Mouse (Mus musculus) heart, embryonic 10.5 days (tissue): ENCODE measurements around the gene Trem3. TPM values are rescaled to one million over a fixed set of nuclear protein-coding genes. Genes with fewer than 3 reads are reported as not detected.

Experiments
- DNase-seq: peaks from one replicate; pipeline ENCODE4 v3.0.0-alpha.2; 2017; ENCODE audit warnings: low spot score
- H3K27ac ChIP-seq: fragments of 300-500 bp; sonication (generic); 2 replicates; pipeline ENCODE4 v1.5.1; 2016; ENCODE audit warnings: mild to moderate bottlenecking
- H3K27me3 ChIP-seq: fragments of 300-500 bp; sonication (generic); 2 replicates; pipeline ENCODE4 v1.6.1; 2016; ENCODE audit warnings: mild to moderate bottlenecking; ENCODE audit not compliant: poor library complexity, insufficient read depth, severe bottlenecking
- H3K36me3 ChIP-seq: fragments of 300-500 bp; sonication (generic); 2 replicates; pipeline ENCODE4 v1.6.1; 2016; ENCODE audit warnings: mild to moderate bottlenecking, moderate library complexity
- H3K4me1 ChIP-seq: fragments of 300-500 bp; sonication (generic); 2 replicates; pipeline ENCODE4 v1.6.1; 2016; ENCODE audit warnings: mild to moderate bottlenecking
- H3K4me3 ChIP-seq: fragments of 300-500 bp; sonication (generic); 2 replicates; pipeline ENCODE4 v1.5.1; 2016; ENCODE audit warnings: mild to moderate bottlenecking, moderate library complexity
- H3K9me3 ChIP-seq: fragments of 300-500 bp; sonication (generic); 2 replicates; pipeline ENCODE4 v1.6.1; 2016; ENCODE audit warnings: mild to moderate bottlenecking, moderate library complexity
- WGBS: fragments of 180-500 bp; shearing (Covaris S2); methylation state at CpG from one replicate; pipeline ENCODE4 v1.1.7; 2016; 5-methylcytosine and 5-hydroxymethylcytosine counted together
- polyA plus RNA-seq: library from polyadenylated mRNA; unstranded; fragments of >200 nt; fragmentation: Nextera tagmentation; extraction: Ambion mirVana; gene quantifications from 2 replicates; pipeline ENCODE4 v1.2.1, GENCODE M21; 2016

The Trem3 gene
- polyA plus RNA-seq, 1 experiment from 2014 or later, result not detected

GRCm38 (mm10) chr17:48275736-48276135, 28.2 kb downstream of the Trem3 start:
- Histone ChIP-seq H3K36me3 (no peaks in the 10 kb centered on the region), H3K9me3 (no peaks in the 10 kb centered on the region), H3K27me3 (no peaks in the 10 kb centered on the region), H3K4me3 (no peak overlapping the region), H3K27ac (no peak overlapping the region), H3K4me1 (peaks cover under 1% of the 10 kb centered on the region; the same call in 1 of the 2 replicates)
- WGBS, result 44% methylated on average over 7 of the region's 7 CpGs
- DNase-seq, result no peak

- no peak overlapping the region for H3K4me3 ChIP-seq
- no peaks in the 10 kb centered on the region for H3K27me3 ChIP-seq
- H3K4me1 ChIP-seq, result peaks cover 10% of the 10 kb centered on the region
- H3K9me3 ChIP-seq, result no peaks in the 10 kb centered on the region
- no peak for DNase-seq
- no peaks in the 10 kb centered on the region for H3K36me3 ChIP-seq
- H3K27ac ChIP-seq, result no peak overlapping the region
These were observed 30.8 kb downstream of the Trem3 start for GRCm38 (mm10) chr17:48278381-48278780.

- H3K27ac ChIP-seq, result no peak overlapping the region
- H3K9me3 ChIP-seq, result no peaks in the 10 kb centered on the region
- DNase-seq, result no peak
- H3K4me3 ChIP-seq, result no peak overlapping the region
- no peaks in the 10 kb centered on the region for H3K27me3 ChIP-seq
- no peaks in the 10 kb centered on the region for H3K36me3 ChIP-seq
- peaks cover 10% of the 10 kb centered on the region for H3K4me1 ChIP-seq
- WGBS, result 66% methylated on average over 4 of the region's 4 CpGs
These were observed 31.4 kb downstream of the Trem3 start for GRCm38 (mm10) chr17:48279002-48279401.

- Histone ChIP-seq H3K4me3 (peak overlapping the region; percentile 52), H3K27me3 (no peaks in the 10 kb centered on the region), H3K36me3 (no peaks in the 10 kb centered on the region), H3K27ac (peak overlapping the region; percentile 87), H3K4me1 (peaks cover 10% of the 10 kb centered on the region), H3K9me3 (no peaks in the 10 kb centered on the region)
- WGBS, result 37% methylated on average over 18 of the region's 18 CpGs
- DNase-seq, result no peak
These were observed 33.6 kb downstream of the Trem3 start for GRCm38 (mm10) chr17:48280943-48281738.

GRCm38 (mm10) chr17:48281739-48282085, 34.1 kb downstream of the Trem3 start:
- Histone ChIP-seq H3K36me3 (no peaks in the 10 kb centered on the region), H3K27ac (peak overlapping the region; percentile 87), H3K4me1 (peaks cover 10% of the 10 kb centered on the region), H3K4me3 (peak overlapping the region; percentile 52), H3K27me3 (no peaks in the 10 kb centered on the region), H3K9me3 (no peaks in the 10 kb centered on the region)
- DNase-seq, result no peak
- 2% methylated on average over 3 of the region's 3 CpGs for WGBS

- no peak for DNase-seq
- Histone ChIP-seq H3K4me3 (no peak overlapping the region), H3K4me1 (no peaks in the 10 kb centered on the region; the same call in 1 of the 2 replicates), H3K27me3 (no peaks in the 10 kb centered on the region), H3K9me3 (no peaks in the 10 kb centered on the region), H3K36me3 (no peaks in the 10 kb centered on the region), H3K27ac (no peak overlapping the region)
- 59% methylated on average over 1 of the region's 1 CpGs for WGBS
These were observed 39.2 kb downstream of the Trem3 start for GRCm38 (mm10) chr17:48286765-48287164.

GRCm38 (mm10) chr17:48287276-48287675, 39.7 kb downstream of the Trem3 start:
- Histone ChIP-seq H3K27ac (no peak overlapping the region), H3K4me3 (no peak overlapping the region), H3K36me3 (no peaks in the 10 kb centered on the region), H3K9me3 (no peaks in the 10 kb centered on the region), H3K27me3 (no peaks in the 10 kb centered on the region), H3K4me1 (no peaks in the 10 kb centered on the region; the same call in 1 of the 2 replicates)
- no peak for DNase-seq
- 54% methylated on average over 2 of the region's 2 CpGs for WGBS

GRCm38 (mm10) chr17:48293500-48294194, 46.1 kb downstream of the Trem3 start:
- WGBS, result 74% methylated on average over 5 of the region's 5 CpGs
- H3K4me3 ChIP-seq, result no peak overlapping the region
- no peaks in the 10 kb centered on the region for H3K36me3 ChIP-seq
- H3K4me1 ChIP-seq, result no peaks in the 10 kb centered on the region
- H3K27me3 ChIP-seq, result no peaks in the 10 kb centered on the region
- DNase-seq, result no peak
- H3K9me3 ChIP-seq, result no peaks in the 10 kb centered on the region
- no peak overlapping the region for H3K27ac ChIP-seq

GRCm38 (mm10) chr17:48299203-48299602, 51.6 kb downstream of the Trem3 start, which contains the start of gene Treml2:
TSS of gene Treml2 (plus strand) at chr17:48299498.
- Histone ChIP-seq H3K27me3 (no peaks in the 10 kb centered on the region), H3K4me1 (peaks cover 5% of the 10 kb centered on the region), H3K36me3 (no peaks in the 10 kb centered on the region), H3K9me3 (no peaks in the 10 kb centered on the region), H3K4me3 (peak within 1 kb of the TSS; percentile 32), H3K27ac (peak within 1 kb of the TSS; percentile 64)
- DNase-seq, result peak; percentile 88
- WGBS, result 26% methylated on average over 3 of the region's 4 CpGs

- H3K36me3 ChIP-seq, result no peaks in the 10 kb centered on the region
- H3K27me3 ChIP-seq, result no peaks in the 10 kb centered on the region
- peaks cover 5% of the 10 kb centered on the region for H3K4me1 ChIP-seq
- H3K9me3 ChIP-seq, result no peaks in the 10 kb centered on the region
- 53% methylated on average over 7 of the region's 7 CpGs for WGBS
- peak overlapping the region; percentile 64 for H3K27ac ChIP-seq
- no peak for DNase-seq
- H3K4me3 ChIP-seq, result peak overlapping the region; percentile 22; the same call in 1 of the 2 replicates
These were observed 52.2 kb downstream of the Trem3 start for GRCm38 (mm10) chr17:48299756-48300155.

- no peaks in the 10 kb centered on the region for H3K27me3 ChIP-seq
- peak overlapping the region; percentile 64 for H3K27ac ChIP-seq
- peaks cover 5% of the 10 kb centered on the region for H3K4me1 ChIP-seq
- H3K9me3 ChIP-seq, result no peaks in the 10 kb centered on the region
- H3K36me3 ChIP-seq, result no peaks in the 10 kb centered on the region
- DNase-seq, result peak; percentile 82
- H3K4me3 ChIP-seq, result peak overlapping the region; percentile 32
- 55% methylated on average over 7 of the region's 7 CpGs for WGBS
These were observed 52.6 kb downstream of the Trem3 start for GRCm38 (mm10) chr17:48300199-48300598.

GRCm38 (mm10) chr17:48300861-48301260, 53.3 kb downstream of the Trem3 start:
- no peaks in the 10 kb centered on the region for H3K27me3 ChIP-seq
- H3K27ac ChIP-seq, result peak overlapping the region; percentile 64; the same call in 1 of the 2 replicates
- no peaks in the 10 kb centered on the region for H3K9me3 ChIP-seq
- H3K4me3 ChIP-seq, result peak overlapping the region; percentile 32
- H3K4me1 ChIP-seq, result peaks cover 5% of the 10 kb centered on the region
- WGBS, result 74% methylated on average over 9 of the region's 9 CpGs
- H3K36me3 ChIP-seq, result no peaks in the 10 kb centered on the region
- DNase-seq, result no peak

- WGBS, result 77% methylated on average over 5 of the region's 5 CpGs
These were observed 54.2 kb downstream of the Trem3 start for GRCm38 (mm10) chr17:48301792-48302191.

More at GRCm38 (mm10) chr17:48301792-48302191, 54.2 kb downstream of the Trem3 start:
- Histone ChIP-seq H3K27ac (no peak overlapping the region), H3K4me1 (peaks cover 5% of the 10 kb centered on the region), H3K27me3 (no peaks in the 10 kb centered on the region), H3K36me3 (no peaks in the 10 kb centered on the region), H3K9me3 (no peaks in the 10 kb centered on the region), H3K4me3 (no peak overlapping the region)
- DNase-seq, result no peak
